Mouse (Mus musculus): ENCODE measurements around the gene Crygn.

GRCm38 (mm10) chr5:24757816-24758215, at the start of gene Crygn:
- TF ChIP-seq CTCF (IDR thresholded peaks at IDR 0.05; ENCODE audit: borderline replicate concordance, insufficient read depth, low read depth, low read length) (no peak), POLR2A (IDR thresholded peaks at IDR 0.05; ENCODE audit: borderline replicate concordance, insufficient read depth, low read length) (no peak)

Data from cerebellum, adult 2 months (tissue).